Mouse (Mus musculus) erythroblast, embryonic 14.5 days (primary cell): ENCODE data around the gene Fxyd3. TPM values are rescaled to one million over a fixed set of nuclear protein-coding genes. Genes with fewer than 3 reads are reported as not detected.

Experiments
- H3K27me3 ChIP-seq: 2 replicates; pipeline ENCODE4 v1.6.1; 2012; ENCODE audit warnings: inconsistent platforms; ENCODE audit not compliant: control insufficient read depth
- H3K36me3 ChIP-seq: 2 replicates; pipeline ENCODE4 v1.6.1; 2012; ENCODE audit warnings: mild to moderate bottlenecking, inconsistent platforms; ENCODE audit not compliant: control insufficient read depth
- H3K4me1 ChIP-seq: 2 replicates; pipeline ENCODE4 v1.6.1; 2012; ENCODE audit warnings: inconsistent platforms; ENCODE audit not compliant: control insufficient read depth
- H3K4me3 ChIP-seq: replicated peaks from 2 replicates; pipeline ENCODE3; 2012; ENCODE audit warnings: moderate library complexity, mild to moderate bottlenecking, inconsistent platforms
- H3K9me3 ChIP-seq: 2 replicates; pipeline ENCODE4 v1.6.1; 2012; ENCODE audit warnings: low read length, inconsistent platforms, mixed read lengths; ENCODE audit not compliant: control insufficient read depth
- GATA1 ChIP-seq: IDR thresholded peaks from 2 replicates; pipeline ENCODE4 v1.6.1; 2012; ENCODE audit warnings: low read length, inconsistent platforms, mixed read lengths
- TAL1 ChIP-seq: IDR thresholded peaks from 3 replicates; pipeline ENCODE4 v1.6.1; 2012; ENCODE audit warnings: low read length, inconsistent platforms, mixed read lengths
- polyA plus RNA-seq: library from polyadenylated mRNA; stranded (reverse); fragments of >175 nt; gene quantifications from 2 replicates; pipeline ENCODE4 v1.2.3, GENCODE M21; 2012

Fxyd3 gene
- polyA plus RNA-seq, 1 experiment = not detected

- Histone ChIP-seq H3K9me3 (no peaks in the 10 kb centered on the region), H3K4me3 (no peak overlapping the region), H3K36me3 (no peaks in the 10 kb centered on the region), H3K27me3 (no peaks in the 10 kb centered on the region), H3K4me1 (no peaks in the 10 kb centered on the region)
- TF ChIP-seq TAL1 = no peak
- no peak for TF ChIP-seq GATA1
Measured at GRCm38 (mm10) chr7:31115587-31116043, 39.1 kb upstream of the Fxyd3 start.

- TF ChIP-seq TAL1 (no peak), GATA1 (no peak)
- H3K36me3 ChIP-seq = no peaks in the 10 kb centered on the region; the same call in 1 of the 2 replicates
Measured at GRCm38 (mm10) chr7:31115182-31115581, 38.7 kb upstream of the Fxyd3 start, which contains the start of gene Hpn. Hpn (minus strand) TSS chr7:31115290.

DNA sequence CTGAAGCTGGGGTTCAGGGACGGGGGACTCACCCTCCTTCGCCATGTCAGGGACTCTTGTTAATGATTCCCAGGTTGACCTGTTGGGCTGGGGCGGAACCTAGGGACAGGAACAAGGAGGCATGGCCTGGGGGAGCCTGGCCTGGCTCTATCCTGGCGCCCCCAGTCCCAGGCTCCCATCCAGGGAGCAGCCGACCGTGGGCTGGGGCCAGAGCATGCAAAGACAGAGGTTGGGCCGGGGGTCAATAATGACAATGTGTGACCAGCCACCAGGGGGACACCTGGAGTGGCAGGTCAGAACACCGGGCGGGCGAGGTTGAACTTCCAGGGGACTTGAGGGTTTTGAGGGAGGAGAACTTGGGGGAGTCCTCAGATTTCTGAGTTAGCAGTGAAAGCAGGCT lies 38.1 kb upstream of the Fxyd3 start:
- no peaks in the 10 kb centered on the region; the same call in 1 of the 2 replicates for H3K36me3 ChIP-seq
- no peaks in the 10 kb centered on the region for H3K4me1 ChIP-seq
- H3K4me3 ChIP-seq = peak overlapping the region; percentile 47
- TF ChIP-seq GATA1 = no peak
- no peak for TF ChIP-seq TAL1
- no peaks in the 10 kb centered on the region for H3K9me3 ChIP-seq
- no peaks in the 10 kb centered on the region for H3K27me3 ChIP-seq

More at GRCm38 (mm10) chr7:31115182-31115581, 38.7 kb upstream of the Fxyd3 start, which contains the start of gene Hpn:
- H3K27me3 ChIP-seq = no peaks in the 10 kb centered on the region
- H3K4me1 ChIP-seq = no peaks in the 10 kb centered on the region
- H3K4me3 ChIP-seq = peak within 1 kb of the TSS; percentile 47
- no peaks in the 10 kb centered on the region for H3K9me3 ChIP-seq

DNA sequence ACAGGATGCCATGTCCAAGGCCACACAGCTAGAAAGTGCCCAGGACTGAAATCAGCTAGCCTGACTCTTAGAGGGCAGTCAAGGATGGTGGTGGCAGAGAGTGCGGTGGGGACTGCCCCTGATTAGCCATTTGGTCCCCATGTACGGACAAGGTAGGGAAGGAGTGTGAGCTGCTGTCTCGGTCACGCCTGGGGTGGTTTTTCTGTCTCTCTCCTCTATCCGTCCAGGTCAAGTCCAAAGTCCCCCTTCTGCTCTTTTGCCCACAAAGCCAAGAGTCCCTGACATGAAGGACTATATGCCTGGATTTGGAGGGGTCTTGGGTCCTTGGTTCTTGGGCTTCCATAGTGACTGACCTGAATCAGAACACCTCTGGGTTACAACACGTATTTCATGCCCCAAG lies 37.3 kb upstream of the Fxyd3 start:
- Histone ChIP-seq H3K27me3 (no peaks in the 10 kb centered on the region), H3K9me3 (no peaks in the 10 kb centered on the region), H3K4me1 (no peaks in the 10 kb centered on the region), H3K4me3 (peak overlapping the region; percentile 47), H3K36me3 (no peaks in the 10 kb centered on the region; the same call in 1 of the 2 replicates)
- TF ChIP-seq GATA1 (no peak), TAL1 (no peak)

GRCm38 (mm10) chr7:31112036-31112435 lies 35.5 kb upstream of the Fxyd3 start:
- Histone ChIP-seq H3K27me3 (no peaks in the 10 kb centered on the region), H3K4me1 (no peaks in the 10 kb centered on the region), H3K9me3 (no peaks in the 10 kb centered on the region), H3K36me3 (no peaks in the 10 kb centered on the region; the same call in 1 of the 2 replicates), H3K4me3 (no peak overlapping the region)
- TF ChIP-seq GATA1 (no peak), TAL1 (no peak)

DNA sequence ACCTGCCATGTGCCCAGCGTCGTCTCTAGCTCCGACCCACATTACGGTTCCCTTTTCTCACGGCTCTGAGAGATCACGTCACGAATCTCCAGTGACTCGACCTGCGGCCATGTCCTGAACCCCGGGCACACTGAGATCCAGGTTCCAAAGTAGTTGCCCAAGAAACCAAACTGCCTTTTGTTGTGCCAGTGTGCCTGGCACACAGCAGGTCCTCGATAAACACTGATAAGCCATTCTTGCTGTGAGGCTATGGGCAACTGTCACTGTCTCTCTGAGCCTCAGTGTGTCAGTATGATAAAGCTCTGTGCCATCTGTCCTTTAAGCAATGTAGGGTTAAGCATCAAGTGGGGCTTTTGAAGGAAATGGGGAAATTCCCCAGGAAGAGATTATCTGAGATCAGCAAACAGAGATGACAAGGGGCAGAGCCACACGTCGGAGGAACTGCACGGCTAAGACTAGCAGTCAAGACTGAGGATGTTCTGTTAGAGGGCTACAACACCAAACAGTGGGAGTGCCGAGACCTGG lies 34.4 kb upstream of the Fxyd3 start:
- H3K36me3 ChIP-seq = no peaks in the 10 kb centered on the region; the same call in 1 of the 2 replicates
- no peak overlapping the region for H3K4me3 ChIP-seq
- no peaks in the 10 kb centered on the region for H3K9me3 ChIP-seq
- TF ChIP-seq GATA1 = no peak
- TF ChIP-seq TAL1 = no peak
- no peaks in the 10 kb centered on the region for H3K4me1 ChIP-seq
- H3K27me3 ChIP-seq = no peaks in the 10 kb centered on the region

GRCm38 (mm10) chr7:31109796-31110195 lies 33.3 kb upstream of the Fxyd3 start:
- Histone ChIP-seq H3K27me3 (no peaks in the 10 kb centered on the region), H3K4me3 (no peak overlapping the region), H3K4me1 (no peaks in the 10 kb centered on the region), H3K9me3 (no peaks in the 10 kb centered on the region), H3K36me3 (no peaks in the 10 kb centered on the region; the same call in 1 of the 2 replicates)
- TF ChIP-seq TAL1 (no peak), GATA1 (no peak)

- no peaks in the 10 kb centered on the region for H3K9me3 ChIP-seq
- H3K4me3 ChIP-seq = no peak overlapping the region
- TF ChIP-seq TAL1 (no peak), GATA1 (no peak)
- no peaks in the 10 kb centered on the region for H3K4me1 ChIP-seq
- H3K27me3 ChIP-seq = no peaks in the 10 kb centered on the region
- no peaks in the 10 kb centered on the region; the same call in 1 of the 2 replicates for H3K36me3 ChIP-seq
Measured at GRCm38 (mm10) chr7:31109091-31109490, 32.6 kb upstream of the Fxyd3 start.

DNA sequence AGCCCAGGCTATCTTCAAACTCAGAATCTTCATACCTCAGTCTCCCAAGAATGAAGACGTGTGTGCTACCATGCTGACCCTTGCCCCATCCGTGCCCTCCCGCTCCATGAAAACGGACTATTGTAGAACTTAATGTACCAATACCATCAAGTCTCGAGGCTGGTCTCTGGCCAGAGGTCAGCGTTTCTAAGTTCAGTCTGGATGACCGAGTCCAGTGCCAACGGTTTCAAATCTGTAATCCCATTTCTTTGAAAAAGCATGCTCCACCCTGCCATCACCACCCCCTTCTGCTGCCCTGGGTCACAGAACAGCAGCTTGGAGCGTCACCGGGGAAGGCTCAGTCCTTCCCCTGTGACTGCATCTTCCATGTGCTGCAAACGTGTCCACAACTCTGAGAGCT lies 31.3 kb upstream of the Fxyd3 start:
- no peak overlapping the region for H3K4me3 ChIP-seq
- peaks cover under 1% of the 10 kb centered on the region; the same call in 1 of the 2 replicates for H3K36me3 ChIP-seq
- H3K9me3 ChIP-seq = no peaks in the 10 kb centered on the region
- no peaks in the 10 kb centered on the region for H3K4me1 ChIP-seq
- TF ChIP-seq GATA1 (no peak), TAL1 (no peak)
- H3K27me3 ChIP-seq = no peaks in the 10 kb centered on the region
